Mouse (Mus musculus): Measurements from ENCODE around the gene Dyrk2. TPM values are rescaled to one million over a fixed set of nuclear protein-coding genes. Genes with fewer than 3 reads are reported as not detected.

Dyrk2 gene
- total and polyA plus RNA-seq, 2 experiments from 2014 or later: 9.6 to 73.4 TPM

DNA sequence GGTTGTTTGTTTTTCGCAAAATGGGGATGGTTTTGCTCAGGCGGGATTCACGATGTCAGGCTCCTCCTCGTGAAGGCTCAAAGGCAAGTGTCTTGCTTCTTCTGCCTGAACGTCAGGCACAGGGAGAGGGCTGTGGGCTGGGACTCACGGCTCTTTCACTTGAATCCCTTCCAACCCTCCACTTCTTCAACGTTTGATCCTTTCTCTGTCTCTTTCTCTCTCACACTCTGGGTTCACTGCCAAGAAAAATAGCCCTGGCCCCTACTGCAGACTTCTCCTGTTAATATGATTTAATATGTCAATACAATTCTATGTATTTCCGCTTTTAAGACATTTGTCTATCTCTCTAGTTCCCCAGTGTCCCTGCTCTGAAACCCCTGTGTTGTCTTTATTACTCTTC is 32.4 kb downstream of the Dyrk2 start:
- no peak for TF ChIP-seq CTCF (IDR thresholded peaks at IDR 0.05)

DNA sequence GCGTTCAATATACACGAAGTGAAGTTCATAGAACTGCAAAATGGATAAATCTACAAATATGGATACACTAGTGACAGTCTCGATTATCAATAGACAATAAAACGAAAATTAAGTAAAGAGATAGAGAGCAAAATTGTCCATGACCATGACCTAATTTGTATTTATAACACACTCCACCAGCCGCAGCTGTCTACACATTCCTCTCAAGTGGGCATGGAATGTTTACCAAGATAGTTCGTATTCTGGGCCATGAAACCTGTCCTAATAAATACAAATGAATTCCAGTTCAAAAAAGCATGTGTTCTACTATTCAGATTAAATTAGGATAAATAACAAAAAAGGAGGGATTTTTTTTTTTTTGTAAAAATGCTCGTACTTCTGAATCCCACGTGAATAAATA is 38.8 kb downstream of the Dyrk2 start:
- no peak for ATAC-seq (ENCODE audit: low FRiP score)

More for the DNA sequence above, 32.4 kb downstream of the Dyrk2 start:
- no peak for DNase-seq (ENCODE audit: low spot score)
- H3K27ac ChIP-seq (ENCODE audit: low read depth, low read length): no peak overlapping the region
- no peak for ATAC-seq (ENCODE audit: low FRiP score)
- no peaks in the 10 kb centered on the region for H3K9me3 ChIP-seq (ENCODE audit: low read length)
- WGBS: 76% methylated on average over 8 of the region's 8 CpGs
- H3K9ac ChIP-seq (replicated peaks; ENCODE audit: low read length, poor library complexity, severe bottlenecking): no peak overlapping the region
- H3K4me2 ChIP-seq (ENCODE audit: low read depth, low read length, poor library complexity, severe bottlenecking): no peak overlapping the region
- no peak overlapping the region for H3K4me3 ChIP-seq (ENCODE audit: low read depth, low read length)
- H3K27me3 ChIP-seq (ENCODE audit: insufficient read depth, low read length): no peaks in the 10 kb centered on the region
- no peaks in the 10 kb centered on the region for H3K36me3 ChIP-seq (ENCODE audit: insufficient read depth, low read length)
- no peaks in the 10 kb centered on the region for H3K4me1 ChIP-seq (ENCODE audit: insufficient read depth, low read length)

DNA sequence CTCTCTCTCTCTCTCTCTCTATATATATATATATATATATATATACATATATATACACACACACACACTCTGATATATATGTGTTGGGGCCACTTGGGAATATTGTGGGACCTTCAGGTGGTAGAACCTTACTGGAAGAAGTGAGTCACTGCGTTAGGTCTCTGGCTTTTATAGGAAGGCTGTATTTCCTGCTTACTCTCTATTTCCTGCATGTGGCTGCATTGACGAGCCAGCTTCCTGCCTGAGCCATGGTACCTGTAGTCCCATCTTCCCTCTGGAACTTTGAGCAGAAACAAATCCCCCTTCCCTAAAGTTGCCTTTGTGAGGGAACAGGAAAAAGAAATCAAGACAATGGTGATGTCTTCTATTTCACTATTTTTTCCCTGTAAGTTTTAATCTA is 40.4 kb downstream of the Dyrk2 start:
- Histone ChIP-seq H3K27ac (ENCODE audit: low read depth, low read length) (no peak overlapping the region), H3K9me3 (ENCODE audit: low read length) (no peaks in the 10 kb centered on the region), H3K9ac (replicated peaks; ENCODE audit: low read length, poor library complexity, severe bottlenecking) (no peak overlapping the region), H3K4me2 (ENCODE audit: low read depth, low read length, poor library complexity, severe bottlenecking) (no peak overlapping the region), H3K4me1 (ENCODE audit: insufficient read depth, low read length) (no peaks in the 10 kb centered on the region), H3K36me3 (ENCODE audit: insufficient read depth, low read length) (no peaks in the 10 kb centered on the region), H3K4me3 (ENCODE audit: low read depth, low read length) (no peak overlapping the region), H3K27me3 (ENCODE audit: insufficient read depth, low read length) (no peaks in the 10 kb centered on the region)
- DNase-seq (ENCODE audit: low spot score): no peak
- TF ChIP-seq CTCF (IDR thresholded peaks at IDR 0.05): no peak
- WGBS: 92% methylated on average over 2 of the region's 2 CpGs
- ATAC-seq (ENCODE audit: low FRiP score): no peak

More for the DNA sequence above, 38.8 kb downstream of the Dyrk2 start:
- Histone ChIP-seq H3K36me3 (ENCODE audit: insufficient read depth, low read length) (no peaks in the 10 kb centered on the region), H3K27ac (ENCODE audit: low read depth, low read length) (no peak overlapping the region), H3K9ac (replicated peaks; ENCODE audit: low read length, poor library complexity, severe bottlenecking) (no peak overlapping the region), H3K27me3 (ENCODE audit: insufficient read depth, low read length) (no peaks in the 10 kb centered on the region), H3K9me3 (ENCODE audit: low read length) (no peaks in the 10 kb centered on the region), H3K4me1 (ENCODE audit: insufficient read depth, low read length) (no peaks in the 10 kb centered on the region), H3K4me2 (ENCODE audit: low read depth, low read length, poor library complexity, severe bottlenecking) (no peak overlapping the region), H3K4me3 (ENCODE audit: low read depth, low read length) (no peak overlapping the region)
- no peak for DNase-seq (ENCODE audit: low spot score)
- TF ChIP-seq CTCF (IDR thresholded peaks at IDR 0.05): no peak
- WGBS: 78% methylated on average over 8 of the region's 8 CpGs

DNA sequence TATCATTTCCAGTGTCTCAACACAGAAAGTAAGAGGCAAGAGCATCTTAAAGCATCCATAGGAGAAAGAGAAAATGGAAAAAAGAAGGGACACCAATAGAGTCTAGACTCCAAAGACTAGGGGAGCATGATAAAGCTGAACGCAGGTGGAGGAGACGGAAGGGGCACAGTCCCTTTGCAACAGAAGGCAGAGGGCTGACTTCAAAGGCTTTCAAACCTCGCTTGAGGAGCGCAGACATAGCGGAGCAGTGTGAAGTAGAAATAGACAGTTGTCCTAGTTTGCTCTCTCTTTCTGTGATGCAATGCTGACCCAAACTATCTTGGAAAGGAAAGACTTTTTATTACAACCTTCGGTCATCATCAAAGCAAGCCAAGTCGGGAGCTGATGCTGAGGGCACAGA is 42.9 kb downstream of the Dyrk2 start:
- Histone ChIP-seq H3K27me3 (ENCODE audit: insufficient read depth, low read length) (no peaks in the 10 kb centered on the region), H3K9ac (replicated peaks; ENCODE audit: low read length, poor library complexity, severe bottlenecking) (no peak overlapping the region), H3K27ac (ENCODE audit: low read depth, low read length) (no peak overlapping the region), H3K36me3 (ENCODE audit: insufficient read depth, low read length) (no peaks in the 10 kb centered on the region), H3K4me3 (ENCODE audit: low read depth, low read length) (no peak overlapping the region), H3K9me3 (ENCODE audit: low read length) (no peaks in the 10 kb centered on the region), H3K4me2 (ENCODE audit: low read depth, low read length, poor library complexity, severe bottlenecking) (no peak overlapping the region), H3K4me1 (ENCODE audit: insufficient read depth, low read length) (no peaks in the 10 kb centered on the region)
- 94% methylated on average over 7 of the region's 7 CpGs for WGBS
- ATAC-seq (ENCODE audit: low FRiP score): no peak
- no peak for DNase-seq (ENCODE audit: low spot score)
- no peak for TF ChIP-seq CTCF (IDR thresholded peaks at IDR 0.05)

DNA sequence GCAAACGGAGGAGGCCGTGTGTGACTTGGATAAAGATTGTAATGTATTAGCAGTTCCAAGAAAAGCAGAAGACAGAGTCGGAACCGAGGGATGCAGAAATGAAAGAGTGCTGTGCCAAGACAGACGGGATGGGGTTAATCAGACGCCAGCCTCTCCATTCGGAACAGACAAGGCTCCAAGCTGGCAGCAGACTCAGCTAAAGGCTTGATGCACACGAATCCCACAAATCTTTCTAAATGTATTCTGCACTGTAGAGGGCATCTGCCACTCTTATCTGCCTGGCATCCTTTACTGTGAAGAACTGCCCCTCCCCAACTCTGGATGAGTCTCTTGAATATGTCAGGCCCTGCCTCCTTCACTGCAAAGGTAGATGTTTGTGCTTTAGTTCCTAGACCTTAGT is 45.2 kb downstream of the Dyrk2 start:
- Histone ChIP-seq H3K4me2 (ENCODE audit: low read depth, low read length, poor library complexity, severe bottlenecking) (no peak overlapping the region), H3K9me3 (ENCODE audit: low read length) (no peaks in the 10 kb centered on the region), H3K36me3 (ENCODE audit: insufficient read depth, low read length) (no peaks in the 10 kb centered on the region), H3K27ac (ENCODE audit: low read depth, low read length) (no peak overlapping the region), H3K9ac (replicated peaks; ENCODE audit: low read length, poor library complexity, severe bottlenecking) (no peak overlapping the region), H3K4me3 (ENCODE audit: low read depth, low read length) (no peak overlapping the region), H3K27me3 (ENCODE audit: insufficient read depth, low read length) (no peaks in the 10 kb centered on the region), H3K4me1 (ENCODE audit: insufficient read depth, low read length) (no peaks in the 10 kb centered on the region)
- WGBS: 71% methylated on average over 8 of the region's 8 CpGs
- no peak for TF ChIP-seq CTCF (IDR thresholded peaks at IDR 0.05)
- ATAC-seq (ENCODE audit: low FRiP score) (no peak), DNase-seq (ENCODE audit: low spot score) (peak; percentile 16)

DNA sequence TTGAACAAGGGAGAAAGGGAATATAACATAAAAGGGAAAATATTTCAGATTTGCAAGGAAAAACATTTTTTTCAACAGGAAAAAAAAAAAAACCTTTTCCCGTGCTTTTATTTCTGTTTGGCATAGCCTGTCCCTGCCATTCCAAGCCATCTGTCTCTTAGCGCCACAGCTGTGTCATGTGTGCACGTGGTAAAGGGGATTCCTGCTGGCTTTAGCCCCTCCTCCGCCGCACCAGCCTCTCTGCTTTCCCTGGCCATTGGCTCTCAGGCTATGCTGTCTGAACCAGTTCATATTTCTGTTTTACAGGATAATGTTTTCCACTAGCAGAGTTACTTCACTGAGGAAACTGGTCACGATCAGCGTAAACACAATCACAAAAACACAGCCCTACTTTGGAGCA is 49.1 kb downstream of the Dyrk2 start:
- Histone ChIP-seq H3K27me3 (ENCODE audit: insufficient read depth, low read length) (no peaks in the 10 kb centered on the region), H3K36me3 (ENCODE audit: insufficient read depth, low read length) (no peaks in the 10 kb centered on the region), H3K4me1 (ENCODE audit: insufficient read depth, low read length) (no peaks in the 10 kb centered on the region), H3K9ac (replicated peaks; ENCODE audit: low read length, poor library complexity, severe bottlenecking) (no peak overlapping the region), H3K27ac (ENCODE audit: low read depth, low read length) (no peak overlapping the region), H3K4me3 (ENCODE audit: low read depth, low read length) (no peak overlapping the region), H3K9me3 (ENCODE audit: low read length) (no peaks in the 10 kb centered on the region), H3K4me2 (ENCODE audit: low read depth, low read length, poor library complexity, severe bottlenecking) (no peak overlapping the region)
- 42% methylated on average over 7 of the region's 7 CpGs for WGBS
- DNase-seq (ENCODE audit: low spot score) (peak; percentile 77), ATAC-seq (ENCODE audit: low FRiP score) (no peak; the same call in 1 of the 2 replicates)
- TF ChIP-seq CTCF (IDR thresholded peaks at IDR 0.05): no peak

Data from midbrain, postnatal 0 days (tissue).